Mouse (Mus musculus) heart, adult 2 months (tissue): Measurements from ENCODE around the gene B3gnt2. TPM values are rescaled to one million over a fixed set of nuclear protein-coding genes. Genes with fewer than 3 reads are reported as not detected.

Experiments
- DNase-seq, 2 experiments: peaks; one replicate each; pipeline ENCODE4 v3.0.0; 2021
- H3K27ac ChIP-seq: fragments of 200-600 bp; 2 replicates; pipeline ENCODE4 v1.8.1; 2022
- H3K27me3 ChIP-seq: fragments of 200-500 bp; 2 replicates; pipeline ENCODE4 v1.6.1; 2012; ENCODE audit warnings: mild to moderate bottlenecking, low read length, inconsistent platforms, mixed read lengths; ENCODE audit not compliant: control insufficient read depth, insufficient read depth
- H3K36me3 ChIP-seq: fragments of 200-500 bp; 2 replicates; pipeline ENCODE4 v1.6.1; 2012; ENCODE audit warnings: low read length, inconsistent platforms; ENCODE audit not compliant: control insufficient read depth, insufficient read depth
- H3K4me1 ChIP-seq: fragments of 200-500 bp; 2 replicates; pipeline ENCODE4 v1.6.1; 2011; ENCODE audit warnings: low read length; ENCODE audit not compliant: control insufficient read depth, insufficient read depth
- H3K4me3 ChIP-seq: fragments of 200-600 bp; 2 replicates; pipeline ENCODE4 v1.8.1; 2022
- H3K79me2 ChIP-seq: fragments of 200-500 bp; replicated peaks from 2 replicates; pipeline ENCODE4 v1.6.1; 2012; ENCODE audit warnings: mild to moderate bottlenecking, inconsistent platforms, low read length, moderate library complexity, mixed read lengths; ENCODE audit not compliant: control insufficient read depth, insufficient read depth
- H3K9ac ChIP-seq: fragments of 200-500 bp; 2 replicates; pipeline ENCODE4 v1.6.1; 2012; ENCODE audit warnings: low read depth, mild to moderate bottlenecking, control low read depth, inconsistent platforms, low read length, mixed read lengths
- CTCF ChIP-seq: fragments of 200-600 bp; IDR thresholded peaks from 2 replicates; pipeline ENCODE4 v1.8.1; 2022; ENCODE audit warnings: antibody characterized with exemption, mild to moderate bottlenecking, moderate library complexity
- EP300 ChIP-seq: fragments of 200-500 bp; IDR thresholded peaks from 2 replicates; pipeline ENCODE4 v1.6.1; 2011; ENCODE audit warnings: low read depth, low read length, control low read depth; ENCODE audit not compliant: insufficient read depth
- POLR2A ChIP-seq: fragments of 200-500 bp; IDR thresholded peaks from 2 replicates; pipeline ENCODE4 v1.6.1; 2011; ENCODE audit warnings: mild to moderate bottlenecking, low read depth, low read length, control low read depth; ENCODE audit not compliant: insufficient read depth
- WGBS: fragments of 180-500 bp; shearing (Covaris S2); methylation state at CpG from one replicate; pipeline ENCODE4 v1.1.7; 2018; 5-methylcytosine and 5-hydroxymethylcytosine counted together
- intact Hi-C: fragments of 180-260 bp; cut with DNase I; formaldehyde crosslinking; loops from one replicate; pipeline ENCODE4 v1.15.1; 2025
- polyA plus RNA-seq: library from polyadenylated mRNA; depleted of rRNA; stranded (reverse); fragments of >200 nt; gene quantifications from 2 replicates; pipeline ENCODE4 v1.2.3, GENCODE M21; 2012
- total RNA-seq, 2 experiments: library from RNA; stranded (reverse); gene quantifications; 2 replicates each; pipeline ENCODE4 v1.2.3; 2021

B3gnt2 gene
- total and polyA plus RNA-seq, 3 experiments, result 3.5 to 6.2 (median 5.7) TPM

DNA sequence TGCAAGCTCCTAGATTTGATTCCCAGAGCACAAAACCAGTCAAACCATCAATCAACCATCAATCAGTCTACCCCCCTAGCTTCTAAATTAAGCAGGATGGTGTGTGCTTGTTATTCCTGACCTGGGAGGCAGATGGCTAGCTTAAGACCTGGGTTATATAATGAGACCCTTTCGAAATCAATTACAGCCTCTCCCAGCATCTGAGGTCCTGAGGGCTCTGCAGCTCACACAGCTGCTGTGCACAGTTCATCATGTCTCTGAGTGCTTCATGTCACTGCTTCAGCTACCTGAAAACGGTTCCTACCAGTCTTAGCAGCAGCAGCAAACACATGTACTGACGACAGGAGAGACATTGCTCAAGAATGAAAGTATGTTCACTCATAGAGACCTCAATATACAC lies 32.3 kb upstream of the B3gnt2 start:
- no peak for TF ChIP-seq POLR2A
- no peak for TF ChIP-seq CTCF
- no peak for TF ChIP-seq EP300
- DNase-seq, result no peak
- no peak overlapping the region for H3K4me3 ChIP-seq
- H3K9ac ChIP-seq, result no peak overlapping the region
- no peak overlapping the region for H3K27ac ChIP-seq
- intact Hi-C loops, result no loop called here
- no peaks in the 10 kb centered on the region for H3K36me3 ChIP-seq
- WGBS, result 83% methylated on average over 3 of the region's 3 CpGs
- no peaks in the 10 kb centered on the region for H3K79me2 ChIP-seq
- no peaks in the 10 kb centered on the region for H3K4me1 ChIP-seq
- no peaks in the 10 kb centered on the region for H3K27me3 ChIP-seq

DNA sequence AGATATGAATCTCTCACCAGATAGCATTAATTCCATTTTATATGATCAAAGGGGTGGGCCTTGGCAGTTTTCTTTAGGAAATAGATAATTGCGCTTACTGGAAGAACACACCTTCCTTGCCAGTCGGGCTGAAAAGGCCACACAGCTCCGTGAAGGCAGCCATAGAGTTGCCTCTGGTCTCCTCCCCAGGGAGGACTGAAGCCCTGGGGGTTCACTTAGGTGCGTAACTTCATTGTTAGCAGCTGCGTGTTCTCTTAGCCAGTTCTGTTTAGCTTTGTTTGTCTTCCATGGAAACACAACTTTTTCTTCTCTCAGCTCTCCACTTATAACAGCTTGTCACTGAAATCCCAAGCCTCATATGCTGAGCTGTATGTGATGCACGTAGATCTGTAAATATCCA lies 31.7 kb upstream of the B3gnt2 start:
- TF ChIP-seq POLR2A (no peak), EP300 (no peak), CTCF (no peak)
- Histone ChIP-seq H3K9ac (no peak overlapping the region), H3K27me3 (no peaks in the 10 kb centered on the region), H3K27ac (no peak overlapping the region), H3K79me2 (no peaks in the 10 kb centered on the region), H3K4me1 (no peaks in the 10 kb centered on the region), H3K36me3 (no peaks in the 10 kb centered on the region), H3K4me3 (no peak overlapping the region)
- 76% methylated on average over 6 of the region's 6 CpGs for WGBS
- intact Hi-C loops, result no loop called here
- DNase-seq, result no peak

- no peaks in the 10 kb centered on the region for H3K27me3 ChIP-seq
- intact Hi-C loops, result no loop called here
- no peaks in the 10 kb centered on the region for H3K36me3 ChIP-seq
- no peak overlapping the region for H3K27ac ChIP-seq
- H3K4me1 ChIP-seq, result no peaks in the 10 kb centered on the region
- peak in 1 of 2 experiments; percentile 21 for DNase-seq
- H3K4me3 ChIP-seq, result no peak overlapping the region
- H3K9ac ChIP-seq, result no peak overlapping the region
- no peaks in the 10 kb centered on the region for H3K79me2 ChIP-seq
- 83% methylated on average over 7 of the region's 7 CpGs for WGBS
- TF ChIP-seq EP300, result no peak
- TF ChIP-seq CTCF, result no peak
- TF ChIP-seq POLR2A, result no peak
Observed at GRCm38 (mm10) chr11:22891876-22892275, 31.1 kb upstream of the B3gnt2 start.

DNA sequence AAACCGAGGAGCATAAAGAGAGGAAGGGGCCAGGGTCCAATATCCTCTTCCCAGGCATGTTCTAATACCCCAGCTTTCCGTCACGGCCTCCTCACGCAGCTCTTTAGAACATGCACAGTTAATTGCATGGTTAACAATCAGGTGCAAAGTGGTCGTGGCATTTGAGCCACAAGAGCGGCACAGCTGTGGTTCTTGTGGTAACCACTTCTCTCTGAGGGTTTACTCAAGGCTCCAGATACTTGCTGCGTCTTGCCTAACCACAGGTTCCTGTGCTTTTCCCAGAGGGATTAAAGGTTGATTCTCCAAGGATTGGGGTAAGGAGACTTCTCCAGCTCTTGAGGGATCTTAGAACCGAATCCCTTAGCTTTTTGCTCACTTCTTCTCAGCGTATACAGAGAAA lies 30.5 kb upstream of the B3gnt2 start:
- no peaks in the 10 kb centered on the region for H3K4me1 ChIP-seq
- intact Hi-C loops, result no loop called here
- H3K36me3 ChIP-seq, result no peaks in the 10 kb centered on the region
- H3K9ac ChIP-seq, result no peak overlapping the region
- no peak for TF ChIP-seq CTCF
- no peak for TF ChIP-seq EP300
- no peak for TF ChIP-seq POLR2A
- 86% methylated on average over 9 of the region's 9 CpGs for WGBS
- DNase-seq, result no peak
- H3K79me2 ChIP-seq, result no peaks in the 10 kb centered on the region
- no peak overlapping the region for H3K4me3 ChIP-seq
- H3K27me3 ChIP-seq, result no peaks in the 10 kb centered on the region
- no peak overlapping the region for H3K27ac ChIP-seq

DNA sequence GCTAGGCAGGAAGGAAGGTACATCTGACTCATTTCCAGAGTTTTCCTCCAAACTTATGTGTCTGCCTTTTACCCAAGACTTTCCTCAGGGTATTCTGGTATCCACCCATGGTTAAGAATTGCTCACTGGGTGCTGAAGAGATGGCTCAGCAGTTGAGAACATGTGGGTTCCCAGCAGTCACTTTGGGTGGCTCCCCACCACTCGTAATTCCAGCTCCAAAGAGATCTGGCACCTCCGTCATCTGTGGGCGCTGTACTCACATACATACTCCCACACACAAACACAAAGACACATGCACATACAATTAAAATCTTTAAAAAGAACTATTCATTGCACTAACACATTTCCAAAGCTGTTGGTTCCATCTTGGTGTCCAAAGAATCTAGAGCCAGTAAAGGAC lies 28.5 kb upstream of the B3gnt2 start:
- 77% methylated on average over 3 of the region's 3 CpGs for WGBS
- intact Hi-C loops, result no loop called here

GRCm38 (mm10) chr11:22886991-22887390 lies 26.2 kb upstream of the B3gnt2 start:
- 64% methylated on average over 4 of the region's 4 CpGs for WGBS
- no peaks in the 10 kb centered on the region for H3K27me3 ChIP-seq
- H3K36me3 ChIP-seq, result no peaks in the 10 kb centered on the region
- TF ChIP-seq CTCF (no peak), EP300 (no peak), POLR2A (no peak)
- H3K79me2 ChIP-seq, result no peaks in the 10 kb centered on the region
- no peaks in the 10 kb centered on the region for H3K4me1 ChIP-seq
- H3K4me3 ChIP-seq, result no peak overlapping the region
- DNase-seq, result no peak
- intact Hi-C loops, result no loop called here
- H3K27ac ChIP-seq, result no peak overlapping the region
- H3K9ac ChIP-seq, result no peak overlapping the region

More for the DNA sequence above, 28.5 kb upstream of the B3gnt2 start:
- Histone ChIP-seq H3K79me2 (no peaks in the 10 kb centered on the region), H3K27ac (no peak overlapping the region), H3K27me3 (no peaks in the 10 kb centered on the region), H3K4me3 (no peak overlapping the region), H3K9ac (no peak overlapping the region), H3K4me1 (no peaks in the 10 kb centered on the region), H3K36me3 (no peaks in the 10 kb centered on the region)
- TF ChIP-seq EP300 (no peak), POLR2A (no peak), CTCF (no peak)
- DNase-seq, result no peak
